Mouse (Mus musculus) heart, adult 18-20 months (tissue): Measurements from ENCODE around the gene Bcar1. TPM values are rescaled to one million over a fixed set of nuclear protein-coding genes. Genes with fewer than 3 reads are reported as not detected.

Experiments
- DNase-seq, 2 experiments: peaks; one replicate each; pipeline ENCODE4 v3.0.0; 2021 to 2022; ENCODE audit warnings: mixed read lengths in 1 of 2
- total RNA-seq, 2 experiments: library from RNA; stranded (reverse); gene quantifications; 2 replicates each; pipeline ENCODE4 v1.2.3; 2021

The Bcar1 gene
- total RNA-seq, 2 experiments from 2014 or later, result 18.9 to 19.1 TPM

- DNase-seq, result no peak
Observed at GRCm38 (mm10) chr8:111715514-111715913, 28.1 kb downstream of the Bcar1 start.

GRCm38 (mm10) chr8:111714295-111714694, 29.3 kb downstream of the Bcar1 start:
- no peak for DNase-seq

GRCm38 (mm10) chr8:111713817-111714216, 29.8 kb downstream of the Bcar1 start:
- no peak for DNase-seq

GRCm38 (mm10) chr8:111713291-111713690, 30.3 kb downstream of the Bcar1 start:
- no peak for DNase-seq

- DNase-seq, result peak; percentile 62 to 75
Observed at GRCm38 (mm10) chr8:111712588-111712987, 31.0 kb downstream of the Bcar1 start.

GRCm38 (mm10) chr8:111712135-111712534, 31.5 kb downstream of the Bcar1 start:
- DNase-seq, result no peak

- DNase-seq, result no peak
Observed at GRCm38 (mm10) chr8:111710777-111711485, 32.7 kb downstream of the Bcar1 start.

- no peak for DNase-seq
Observed at GRCm38 (mm10) chr8:111709223-111709622, 34.4 kb downstream of the Bcar1 start.

GRCm38 (mm10) chr8:111708265-111708664, 35.3 kb downstream of the Bcar1 start:
- DNase-seq, result no peak

- DNase-seq, result no peak
Observed at GRCm38 (mm10) chr8:111705699-111706098, 37.9 kb downstream of the Bcar1 start.

- no peak for DNase-seq
Observed at GRCm38 (mm10) chr8:111705222-111705621, 38.4 kb downstream of the Bcar1 start.

GRCm38 (mm10) chr8:111704585-111704984, 39.0 kb downstream of the Bcar1 start:
- DNase-seq, result no peak

- no peak for DNase-seq
Observed at GRCm38 (mm10) chr8:111701380-111701779, 42.2 kb downstream of the Bcar1 start.

- no peak for DNase-seq
Observed at GRCm38 (mm10) chr8:111700740-111701139, 42.9 kb downstream of the Bcar1 start.

GRCm38 (mm10) chr8:111700201-111700600, 43.4 kb downstream of the Bcar1 start:
- no peak for DNase-seq

GRCm38 (mm10) chr8:111699035-111699434, 44.6 kb downstream of the Bcar1 start:
- no peak for DNase-seq

GRCm38 (mm10) chr8:111697655-111698054, 46.0 kb downstream of the Bcar1 start:
- DNase-seq, result no peak

- no peak for DNase-seq
Observed at GRCm38 (mm10) chr8:111695441-111695840, 48.2 kb downstream of the Bcar1 start.

GRCm38 (mm10) chr8:111693261-111693741, 50.3 kb downstream of the Bcar1 start:
- peak in 1 of 2 experiments; percentile 41 for DNase-seq

- no peak for DNase-seq
Observed at GRCm38 (mm10) chr8:111690960-111691445, 52.6 kb downstream of the Bcar1 start, which contains the start of gene Ctrb1. Gene Ctrb1, minus strand, starts transcription at chr8:111691010.

- DNase-seq, result no peak
Observed at GRCm38 (mm10) chr8:111686881-111687280, 56.7 kb downstream of the Bcar1 start.

- no peak for DNase-seq
Observed at GRCm38 (mm10) chr8:111682521-111682920, 61.1 kb downstream of the Bcar1 start.

- DNase-seq, result no peak
Observed at GRCm38 (mm10) chr8:111681153-111681552, 62.5 kb downstream of the Bcar1 start.
